Mouse (Mus musculus): ENCODE measurements around the gene Ank. TPM values are rescaled to one million over a fixed set of nuclear protein-coding genes. Genes with fewer than 3 reads are reported as not detected.

The Ank gene
- polyA plus RNA-seq, 1 experiment = 21.5 TPM

- 96% methylated on average over 3 of the region's 3 CpGs for WGBS
- Histone ChIP-seq H3K27me3 (ENCODE audit: control insufficient read depth, insufficient read depth, low read length) (no peaks in the 10 kb centered on the region), H3K27ac (ENCODE audit: control insufficient read depth, insufficient read depth, low read length) (no peak overlapping the region), H3K4me1 (replicated peaks; ENCODE audit: control insufficient read depth, insufficient read depth, low read length) (no peaks in the 10 kb centered on the region), H3K36me3 (ENCODE audit: control insufficient read depth, insufficient read depth, low read length) (peaks cover 29% of the 10 kb centered on the region), H3K4me3 (ENCODE audit: control insufficient read depth, insufficient read depth, low read length) (no peak overlapping the region)
- DNase-seq = no peak
- TF ChIP-seq CTCF (IDR thresholded peaks at IDR 0.05; ENCODE audit: borderline replicate concordance, control insufficient read depth, extremely low read depth, insufficient read depth, low read length, poor library complexity) (no peak), POLR2A (IDR thresholded peaks at IDR 0.05; ENCODE audit: control insufficient read depth, extremely low read depth, insufficient read depth, low read length, poor library complexity) (no peak)
These were observed 138.1 kb downstream of the Ank start for GRCm38 (mm10) chr15:27604558-27604957.

GRCm38 (mm10) chr15:27605252-27605651, 138.8 kb downstream of the Ank start:
- no peaks in the 10 kb centered on the region for H3K4me1 ChIP-seq (replicated peaks; ENCODE audit: control insufficient read depth, insufficient read depth, low read length)
- H3K4me3 ChIP-seq (ENCODE audit: control insufficient read depth, insufficient read depth, low read length) = no peak overlapping the region
- WGBS = 79% methylated on average over 3 of the region's 3 CpGs
- peaks cover 34% of the 10 kb centered on the region for H3K36me3 ChIP-seq (ENCODE audit: control insufficient read depth, insufficient read depth, low read length)
- H3K27ac ChIP-seq (ENCODE audit: control insufficient read depth, insufficient read depth, low read length) = no peak overlapping the region
- no peaks in the 10 kb centered on the region for H3K27me3 ChIP-seq (ENCODE audit: control insufficient read depth, insufficient read depth, low read length)
- no peak for TF ChIP-seq POLR2A (IDR thresholded peaks at IDR 0.05; ENCODE audit: control insufficient read depth, extremely low read depth, insufficient read depth, low read length, poor library complexity)
- no peak for TF ChIP-seq CTCF (IDR thresholded peaks at IDR 0.05; ENCODE audit: borderline replicate concordance, control insufficient read depth, extremely low read depth, insufficient read depth, low read length, poor library complexity)
- DNase-seq = no peak

- TF ChIP-seq POLR2A (IDR thresholded peaks at IDR 0.05; ENCODE audit: control insufficient read depth, extremely low read depth, insufficient read depth, low read length, poor library complexity) = no peak
- no peak for TF ChIP-seq CTCF (IDR thresholded peaks at IDR 0.05; ENCODE audit: borderline replicate concordance, control insufficient read depth, extremely low read depth, insufficient read depth, low read length, poor library complexity)
- H3K27ac ChIP-seq (ENCODE audit: control insufficient read depth, insufficient read depth, low read length) = no peak overlapping the region
- H3K36me3 ChIP-seq (ENCODE audit: control insufficient read depth, insufficient read depth, low read length) = peaks cover 52% of the 10 kb centered on the region
- 62% methylated on average over 4 of the region's 4 CpGs for WGBS
- H3K27me3 ChIP-seq (ENCODE audit: control insufficient read depth, insufficient read depth, low read length) = no peaks in the 10 kb centered on the region
- H3K4me1 ChIP-seq (replicated peaks; ENCODE audit: control insufficient read depth, insufficient read depth, low read length) = no peaks in the 10 kb centered on the region
- no peak for DNase-seq
- H3K4me3 ChIP-seq (ENCODE audit: control insufficient read depth, insufficient read depth, low read length) = no peak overlapping the region
These were observed 143.1 kb downstream of the Ank start for GRCm38 (mm10) chr15:27609554-27609953.

GRCm38 (mm10) chr15:27612533-27613221, 146.2 kb downstream of the Ank start:
- H3K27ac ChIP-seq (ENCODE audit: control insufficient read depth, insufficient read depth, low read length) = no peak overlapping the region
- TF ChIP-seq POLR2A (IDR thresholded peaks at IDR 0.05; ENCODE audit: control insufficient read depth, extremely low read depth, insufficient read depth, low read length, poor library complexity) (no peak), CTCF (IDR thresholded peaks at IDR 0.05; ENCODE audit: borderline replicate concordance, control insufficient read depth, extremely low read depth, insufficient read depth, low read length, poor library complexity) (no peak)
- H3K36me3 ChIP-seq (ENCODE audit: control insufficient read depth, insufficient read depth, low read length) = peaks cover 47% of the 10 kb centered on the region
- WGBS = 57% methylated on average over 6 of the region's 6 CpGs
- DNase-seq = peak; percentile 61
- H3K4me1 ChIP-seq (replicated peaks; ENCODE audit: control insufficient read depth, insufficient read depth, low read length) = no peaks in the 10 kb centered on the region
- no peak overlapping the region for H3K4me3 ChIP-seq (ENCODE audit: control insufficient read depth, insufficient read depth, low read length)
- H3K27me3 ChIP-seq (ENCODE audit: control insufficient read depth, insufficient read depth, low read length) = no peaks in the 10 kb centered on the region

GRCm38 (mm10) chr15:27613255-27613654, 146.8 kb downstream of the Ank start:
- peaks cover 48% of the 10 kb centered on the region for H3K36me3 ChIP-seq (ENCODE audit: control insufficient read depth, insufficient read depth, low read length)
- no peaks in the 10 kb centered on the region for H3K27me3 ChIP-seq (ENCODE audit: control insufficient read depth, insufficient read depth, low read length)
- no peak for TF ChIP-seq POLR2A (IDR thresholded peaks at IDR 0.05; ENCODE audit: control insufficient read depth, extremely low read depth, insufficient read depth, low read length, poor library complexity)
- TF ChIP-seq CTCF (IDR thresholded peaks at IDR 0.05; ENCODE audit: borderline replicate concordance, control insufficient read depth, extremely low read depth, insufficient read depth, low read length, poor library complexity) = no peak
- no peak overlapping the region for H3K4me3 ChIP-seq (ENCODE audit: control insufficient read depth, insufficient read depth, low read length)
- H3K4me1 ChIP-seq (replicated peaks; ENCODE audit: control insufficient read depth, insufficient read depth, low read length) = no peaks in the 10 kb centered on the region
- no peak for DNase-seq
- 98% methylated on average over 4 of the region's 4 CpGs for WGBS
- no peak overlapping the region for H3K27ac ChIP-seq (ENCODE audit: control insufficient read depth, insufficient read depth, low read length)

GRCm38 (mm10) chr15:27616159-27616558, 149.7 kb downstream of the Ank start:
- DNase-seq = no peak
- WGBS = 81% methylated on average over 4 of the region's 4 CpGs
- Histone ChIP-seq H3K4me1 (replicated peaks; ENCODE audit: control insufficient read depth, insufficient read depth, low read length) (no peaks in the 10 kb centered on the region), H3K27ac (ENCODE audit: control insufficient read depth, insufficient read depth, low read length) (no peak overlapping the region), H3K4me3 (ENCODE audit: control insufficient read depth, insufficient read depth, low read length) (no peak overlapping the region), H3K27me3 (ENCODE audit: control insufficient read depth, insufficient read depth, low read length) (no peaks in the 10 kb centered on the region), H3K36me3 (ENCODE audit: control insufficient read depth, insufficient read depth, low read length) (peaks cover 46% of the 10 kb centered on the region)
- no peak for TF ChIP-seq POLR2A (IDR thresholded peaks at IDR 0.05; ENCODE audit: control insufficient read depth, extremely low read depth, insufficient read depth, low read length, poor library complexity)
- TF ChIP-seq CTCF (IDR thresholded peaks at IDR 0.05; ENCODE audit: borderline replicate concordance, control insufficient read depth, extremely low read depth, insufficient read depth, low read length, poor library complexity) = no peak
